Mouse (Mus musculus): Measurements from ENCODE around the gene Gbp3. TPM values are rescaled to one million over a fixed set of nuclear protein-coding genes. Genes with fewer than 3 reads are reported as not detected.

The Gbp3 gene
- polyA plus RNA-seq, 2 experiments, result 1.3 to 1.4 TPM

- DNase-seq (ENCODE audit: low read depth in 3 of 3, low spot score in 3 of 3) (no peak), ATAC-seq (ENCODE audit: insufficient read depth) (no peak)
- H3K36me3 ChIP-seq (replicated peaks; ENCODE audit: control insufficient read depth, insufficient read depth, low read depth), result no peaks in the 10 kb centered on the region
- no peak overlapping the region for H3K4me3 ChIP-seq (ENCODE audit: insufficient read depth in 1 of 2, low read depth in 2 of 2, low read length in 2 of 2)
- TF ChIP-seq CTCF (IDR thresholded peaks at IDR 0.05; ENCODE audit: low read depth) (no peak), EP300 (IDR thresholded peaks at IDR 0.05; ENCODE audit: low read depth) (no peak)
- no peaks in the 10 kb centered on the region for H3K27me3 ChIP-seq (ENCODE audit: control insufficient read depth, insufficient read depth, low read length)
- no peaks in the 10 kb centered on the region for H3K9me3 ChIP-seq (ENCODE audit: control insufficient read depth, low read length)
- no peak overlapping the region for H3K9ac ChIP-seq (replicated peaks)
- no peaks in the 10 kb centered on the region for H3K4me1 ChIP-seq (replicated peaks; ENCODE audit: control insufficient read depth in 2 of 2, insufficient read depth in 2 of 2, low read length in 1 of 2)
- H3K4me2 ChIP-seq (ENCODE audit: low read depth), result no peak overlapping the region
- no peak overlapping the region for H3K27ac ChIP-seq
Measured at GRCm38 (mm10) chr3:142601675-142602074, 41.8 kb downstream of the Gbp3 start.

DNA sequence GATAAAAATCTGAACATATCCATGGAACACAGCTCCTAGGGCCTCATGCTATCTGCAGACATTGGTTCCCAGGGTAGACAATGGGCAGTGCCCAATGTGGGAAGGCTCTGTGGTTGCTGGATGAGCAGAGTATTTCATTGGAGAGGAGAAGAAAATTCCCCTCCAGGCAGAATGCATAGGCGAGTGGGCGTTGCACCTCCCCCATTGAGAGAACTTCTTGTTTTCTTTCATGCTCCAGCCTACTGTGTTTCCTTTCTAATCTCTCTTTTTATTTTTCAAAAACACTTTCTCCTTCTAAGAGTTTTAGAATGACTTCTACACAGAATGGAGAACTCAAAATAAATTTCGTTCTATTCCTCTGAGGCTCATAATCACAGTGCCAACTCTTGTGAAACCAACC lies 58.8 kb downstream of the Gbp3 start:
- no peaks in the 10 kb centered on the region for H3K36me3 ChIP-seq (replicated peaks; ENCODE audit: control insufficient read depth, insufficient read depth, low read depth)
- no peak for TF ChIP-seq EP300 (IDR thresholded peaks at IDR 0.05; ENCODE audit: low read depth)
- no peak for TF ChIP-seq CTCF (IDR thresholded peaks at IDR 0.05; ENCODE audit: low read depth)
- H3K27me3 ChIP-seq (ENCODE audit: control insufficient read depth, insufficient read depth, low read length), result no peaks in the 10 kb centered on the region
- H3K4me2 ChIP-seq (ENCODE audit: low read depth), result no peak overlapping the region
- no peak overlapping the region for H3K9ac ChIP-seq (replicated peaks)
- ATAC-seq (ENCODE audit: insufficient read depth) (no peak), DNase-seq (ENCODE audit: low read depth in 3 of 3, low spot score in 3 of 3) (no peak)
- 61% methylated on average over 3 of the region's 3 CpGs for WGBS (ENCODE audit: insufficient replicate concordance)
- no peak overlapping the region for H3K4me3 ChIP-seq (ENCODE audit: insufficient read depth in 1 of 2, low read depth in 2 of 2, low read length in 2 of 2)
- H3K27ac ChIP-seq, result no peak overlapping the region
- H3K9me3 ChIP-seq (ENCODE audit: control insufficient read depth, low read length), result no peaks in the 10 kb centered on the region
- no peaks in the 10 kb centered on the region; a peak in 2 of 4 replicates for H3K4me1 ChIP-seq (replicated peaks; ENCODE audit: control insufficient read depth in 2 of 2, insufficient read depth in 2 of 2, low read length in 1 of 2)

GRCm38 (mm10) chr3:142619606-142620005 lies 59.8 kb downstream of the Gbp3 start:
- DNase-seq (ENCODE audit: low read depth in 3 of 3, low spot score in 3 of 3), result no peak
- H3K4me3 ChIP-seq (ENCODE audit: insufficient read depth in 1 of 2, low read depth in 2 of 2, low read length in 2 of 2), result no peak overlapping the region
- no peak overlapping the region for H3K9ac ChIP-seq (replicated peaks)
- H3K4me2 ChIP-seq (ENCODE audit: low read depth), result no peak overlapping the region
- ATAC-seq (ENCODE audit: insufficient read depth), result no peak
- TF ChIP-seq EP300 (IDR thresholded peaks at IDR 0.05; ENCODE audit: low read depth) (no peak), CTCF (IDR thresholded peaks at IDR 0.05; ENCODE audit: low read depth) (no peak)
- H3K36me3 ChIP-seq (replicated peaks; ENCODE audit: control insufficient read depth, insufficient read depth, low read depth), result no peaks in the 10 kb centered on the region
- WGBS (ENCODE audit: insufficient replicate concordance), result 24% methylated on average over 1 of the region's 1 CpGs
- no peaks in the 10 kb centered on the region for H3K27me3 ChIP-seq (ENCODE audit: control insufficient read depth, insufficient read depth, low read length)
- H3K9me3 ChIP-seq (ENCODE audit: control insufficient read depth, low read length), result no peaks in the 10 kb centered on the region
- no peak overlapping the region for H3K27ac ChIP-seq
- no peaks in the 10 kb centered on the region; a peak in 2 of 4 replicates for H3K4me1 ChIP-seq (replicated peaks; ENCODE audit: control insufficient read depth in 2 of 2, insufficient read depth in 2 of 2, low read length in 1 of 2)

- no peaks in the 10 kb centered on the region for H3K36me3 ChIP-seq (replicated peaks; ENCODE audit: control insufficient read depth, insufficient read depth, low read depth)
- H3K4me3 ChIP-seq (ENCODE audit: insufficient read depth in 1 of 2, low read depth in 2 of 2, low read length in 2 of 2), result peak within 1 kb of the TSS; percentile 36 to 42
- H3K9me3 ChIP-seq (ENCODE audit: control insufficient read depth, low read length), result no peaks in the 10 kb centered on the region
- H3K27ac ChIP-seq, result no peak within 1 kb of the TSS
- ATAC-seq (ENCODE audit: insufficient read depth) (peak; percentile 48), DNase-seq (ENCODE audit: low read depth in 3 of 3, low spot score in 3 of 3) (no peak)
- TF ChIP-seq CTCF (IDR thresholded peaks at IDR 0.05; ENCODE audit: low read depth) (no peak), EP300 (IDR thresholded peaks at IDR 0.05; ENCODE audit: low read depth) (no peak)
- no peaks in the 10 kb centered on the region; a peak in 2 of 4 replicates for H3K4me1 ChIP-seq (replicated peaks; ENCODE audit: control insufficient read depth in 2 of 2, insufficient read depth in 2 of 2, low read length in 1 of 2)
- 17% methylated on average over 4 of the region's 4 CpGs for WGBS (ENCODE audit: insufficient replicate concordance)
- H3K9ac ChIP-seq (replicated peaks), result peak within 1 kb of the TSS; percentile 18; the same call in 1 of the 2 replicates
- no peaks in the 10 kb centered on the region for H3K27me3 ChIP-seq (ENCODE audit: control insufficient read depth, insufficient read depth, low read length)
- peak within 1 kb of the TSS; percentile 61 for H3K4me2 ChIP-seq (ENCODE audit: low read depth)
Measured at GRCm38 (mm10) chr3:142620111-142620955, 60.5 kb downstream of the Gbp3 start, which contains the start of gene Gbp2. TSS of gene Gbp2 (plus strand) at chr3:142620602.

GRCm38 (mm10) chr3:142620956-142621562 lies 61.2 kb downstream of the Gbp3 start:
- no peaks in the 10 kb centered on the region; a peak in 2 of 4 replicates for H3K4me1 ChIP-seq (replicated peaks; ENCODE audit: control insufficient read depth in 2 of 2, insufficient read depth in 2 of 2, low read length in 1 of 2)
- H3K9me3 ChIP-seq (ENCODE audit: control insufficient read depth, low read length), result no peaks in the 10 kb centered on the region
- H3K27me3 ChIP-seq (ENCODE audit: control insufficient read depth, insufficient read depth, low read length), result no peaks in the 10 kb centered on the region
- H3K27ac ChIP-seq, result no peak overlapping the region
- no peak for DNase-seq (ENCODE audit: low read depth in 3 of 3, low spot score in 3 of 3)
- peak overlapping the region; percentile 61 for H3K4me2 ChIP-seq (ENCODE audit: low read depth)
- H3K9ac ChIP-seq (replicated peaks), result no peak overlapping the region; the same call in 1 of the 2 replicates
- WGBS (ENCODE audit: insufficient replicate concordance), result 37% methylated on average over 3 of the region's 3 CpGs
- no peak for ATAC-seq (ENCODE audit: insufficient read depth)
- no peak for TF ChIP-seq EP300 (IDR thresholded peaks at IDR 0.05; ENCODE audit: low read depth)
- TF ChIP-seq CTCF (IDR thresholded peaks at IDR 0.05; ENCODE audit: low read depth), result peak; percentile 41
- no peaks in the 10 kb centered on the region for H3K36me3 ChIP-seq (replicated peaks; ENCODE audit: control insufficient read depth, insufficient read depth, low read depth)
- H3K4me3 ChIP-seq (ENCODE audit: insufficient read depth in 1 of 2, low read depth in 2 of 2, low read length in 2 of 2), result peak overlapping the region; percentile 36 to 42; a peak in 2 of 4 replicates

Other genes starting within 250 kb of the Gbp3 start
- 5.6 and 7.9 TPM in 2 replicates for gene Pdlim5, start 164.3 kb upstream of the Gbp3 start, polyA plus RNA-seq (2012; rRNA removed)
- 8.4 and 9.6 TPM in 2 replicates for gene Pdlim5, start 164.3 kb upstream of the Gbp3 start, polyA plus RNA-seq (2014; fragmentation: Nextera tagmentation; extraction: Ambion mirVana)
- gene Gbp5, start 66.0 kb upstream of the Gbp3 start, polyA plus RNA-seq (2012; rRNA removed), result 0.10 and 0.26 TPM in 2 replicates
- 0.04 TPM in 1 of 2 replicates, not detected in the other for gene Gbp5, start 66.0 kb upstream of the Gbp3 start, polyA plus RNA-seq (2014; fragmentation: Nextera tagmentation; extraction: Ambion mirVana)
- 0.54 and 0.80 TPM in 2 replicates for gene Gbp7, start 29.7 kb upstream of the Gbp3 start, polyA plus RNA-seq (2012; rRNA removed)
- 2.5 and 2.7 TPM in 2 replicates for gene Gbp7, start 29.7 kb upstream of the Gbp3 start, polyA plus RNA-seq (2014; fragmentation: Nextera tagmentation; extraction: Ambion mirVana)
- gene Gbp2b, start 34.8 kb downstream of the Gbp3 start, polyA plus RNA-seq (2012; rRNA removed), result 0.01 and 0.03 TPM in 2 replicates
- gene Gbp2b, start 34.8 kb downstream of the Gbp3 start, polyA plus RNA-seq (2014; fragmentation: Nextera tagmentation; extraction: Ambion mirVana), result not detected in 2 replicates
- 0.81 and 1.3 TPM in 2 replicates for gene Gbp2, start 60.6 kb downstream of the Gbp3 start, polyA plus RNA-seq (2012; rRNA removed)
- 1.8 and 2.2 TPM in 2 replicates for gene Gbp2, start 60.6 kb downstream of the Gbp3 start, polyA plus RNA-seq (2014; fragmentation: Nextera tagmentation; extraction: Ambion mirVana)
- gene Kyat3, start 141.0 kb downstream of the Gbp3 start, polyA plus RNA-seq (2012; rRNA removed), result 3.7 and 5.1 TPM in 2 replicates
- gene Kyat3, start 141.0 kb downstream of the Gbp3 start, polyA plus RNA-seq (2014; fragmentation: Nextera tagmentation; extraction: Ambion mirVana), result 8.4 and 10.1 TPM in 2 replicates
- gene Gtf2b, start 205.0 kb downstream of the Gbp3 start, polyA plus RNA-seq (2012; rRNA removed), result 17.5 and 26.4 TPM in 2 replicates
- gene Gtf2b, start 205.0 kb downstream of the Gbp3 start, polyA plus RNA-seq (2014; fragmentation: Nextera tagmentation; extraction: Ambion mirVana), result 44.3 and 46.2 TPM in 2 replicates

Data from liver, embryonic 14.5 days (tissue).